In the genomic region with DNA sequence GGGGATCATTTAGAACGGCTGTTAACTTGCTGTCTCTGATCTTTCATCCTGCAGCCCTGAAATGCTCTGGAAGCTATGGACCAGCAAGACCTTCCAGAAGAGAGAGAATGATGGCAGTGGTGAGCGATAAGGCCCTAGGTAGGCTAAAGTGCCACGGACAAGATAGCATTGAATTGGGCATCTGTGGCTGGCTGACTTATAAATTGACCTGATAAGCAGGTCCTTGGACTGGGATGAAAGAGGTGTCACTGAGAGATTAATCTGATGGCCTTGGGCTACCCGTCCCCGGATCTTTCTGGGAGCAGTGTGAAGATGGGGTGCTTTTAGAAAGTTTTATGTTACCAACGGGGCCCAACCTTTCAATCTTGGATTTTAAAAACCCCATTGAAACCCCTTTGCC, we compare ENCODE assay signal across 21 mouse cellular contexts. TPM values are rescaled to one million over a fixed set of nuclear protein-coding genes. Genes with fewer than 3 reads are reported as not detected.
DNase-seq lines count a peak whose midpoint lies in the region; ATAC-seq and TF ChIP-seq lines count a peak whose summit lies in the region.
"Had no signal": no experiment of that assay in that cellular context is flagged by ENCODE, and none has a peak within 500 bp of the region (broad histone marks: within the 10 kb centered on the region; RNA-seq: fewer than 3 reads in every experiment).

No protein-coding gene starts in this region.

- TF ChIP-seq CTCF in G1E (IDR thresholded peaks at IDR 0.05; ENCODE audit: low read depth, low read length) = no peak

- DNase-seq in G1E (ENCODE audit: low spot score) = no peak
- DNase-seq in adrenal gland, postnatal 14 days = peak; percentile 49
- DNase-seq in ovary, postnatal 14 days (ENCODE audit: low spot score) = no peak
- DNase-seq: cerebellum, postnatal 10 days; gastrocnemius, adult 2 months; kidney, adult 9 months; kidney, postnatal 25 days; layer of hippocampus, adult 9-11 months; lung, adult 18-20 months; right cerebral cortex, postnatal 4 days; thymus, postnatal 36 days had no signal

- H3K27ac ChIP-seq in liver, embryonic 15.5 days (replicated peaks) = peak overlapping the region; percentile 85
- no peak overlapping the region for H3K27ac ChIP-seq in forebrain, embryonic 13.5 days
- no peak overlapping the region for H3K27ac ChIP-seq in hindbrain, embryonic 16.5 days (ENCODE audit: low read depth, low read length)
- H3K27ac ChIP-seq: gastrocnemius, adult 2 months; heart, embryonic 10.5 days; hindbrain, embryonic 12.5 days; left cerebral cortex, adult 2 months; limb, embryonic 10.5 days had no signal

- no peak overlapping the region for H3K4me3 ChIP-seq in G1E (ENCODE audit: low read depth, low read length)
- peak overlapping the region; percentile 10 for H3K4me3 ChIP-seq in erythroblast, embryonic 14.5 days (replicated peaks)
- H3K4me3 ChIP-seq in liver, embryonic 15.5 days (replicated peaks) = no peak overlapping the region
- H3K4me3 ChIP-seq in forebrain, embryonic 13.5 days = no peak overlapping the region
- H3K4me3 ChIP-seq in hindbrain, embryonic 16.5 days (ENCODE audit: low read length) = no peak overlapping the region
- H3K4me3 ChIP-seq: gastrocnemius, adult 2 months; heart, embryonic 10.5 days; hindbrain, embryonic 12.5 days; left cerebral cortex, adult 2 months; limb, embryonic 10.5 days had no signal

- no peaks in the 10 kb centered on the region for H3K9me3 ChIP-seq in G1E (replicated peaks)
- no peaks in the 10 kb centered on the region for H3K9me3 ChIP-seq in erythroblast, embryonic 14.5 days (ENCODE audit: control insufficient read depth, low read length)
- H3K9me3 ChIP-seq in liver, embryonic 15.5 days (replicated peaks) = no peaks in the 10 kb centered on the region
- no peaks in the 10 kb centered on the region for H3K9me3 ChIP-seq in forebrain, embryonic 13.5 days (replicated peaks)
- no peaks in the 10 kb centered on the region for H3K9me3 ChIP-seq in hindbrain, embryonic 16.5 days (ENCODE audit: control insufficient read depth, low read length)
- H3K9me3 ChIP-seq: heart, embryonic 10.5 days; hindbrain, embryonic 12.5 days; limb, embryonic 10.5 days had no signal

- H3K4me1 ChIP-seq in G1E (ENCODE audit: insufficient read depth, low read depth, low read length) = peaks cover 31% of the 10 kb centered on the region
- H3K4me1 ChIP-seq in erythroblast, embryonic 14.5 days (ENCODE audit: control insufficient read depth) = peaks cover 64% of the 10 kb centered on the region
- peaks cover 28% of the 10 kb centered on the region for H3K4me1 ChIP-seq in liver, embryonic 15.5 days (replicated peaks)
- H3K4me1 ChIP-seq in forebrain, embryonic 13.5 days = no peaks in the 10 kb centered on the region
- no peaks in the 10 kb centered on the region for H3K4me1 ChIP-seq in hindbrain, embryonic 16.5 days (ENCODE audit: control insufficient read depth, insufficient read depth, low read depth, low read length)
- H3K4me1 ChIP-seq: hindbrain, embryonic 12.5 days had no signal

- H3K9ac ChIP-seq in liver, embryonic 15.5 days = no peak overlapping the region; the same call in 1 of the 2 replicates
- no peak overlapping the region for H3K9ac ChIP-seq in forebrain, embryonic 13.5 days
- no peak overlapping the region for H3K9ac ChIP-seq in hindbrain, embryonic 16.5 days (ENCODE audit: low read depth, low read length)
- H3K9ac ChIP-seq: hindbrain, embryonic 12.5 days had no signal

- peak; percentile 63 for ATAC-seq in G1E (ENCODE audit: extremely low read depth, insufficient number of reproducible peaks, low FRiP score, poor library complexity, severe bottlenecking)
- ATAC-seq in liver, embryonic 15.5 days (ENCODE audit: insufficient read depth) = peak; percentile 93
- no peak for ATAC-seq in forebrain, embryonic 13.5 days
- ATAC-seq in hindbrain, embryonic 16.5 days = no peak
- ATAC-seq: inflammation-experienced regulatory T-cells, adult 6 months; midbrain, embryonic 16.5 days had no signal

- peak overlapping the region; percentile 34 for H3K4me2 ChIP-seq in liver, embryonic 15.5 days
- no peak overlapping the region for H3K4me2 ChIP-seq in forebrain, embryonic 13.5 days
- H3K4me2 ChIP-seq in hindbrain, embryonic 16.5 days (ENCODE audit: low read length) = no peak overlapping the region
- H3K4me2 ChIP-seq: hindbrain, embryonic 12.5 days had no signal

- WGBS in liver, embryonic 15.5 days (ENCODE audit: insufficient replicate concordance) = 39% methylated on average over 6 of the region's 6 CpGs
- WGBS in forebrain, embryonic 13.5 days = 88% methylated on average over 6 of the region's 6 CpGs
- WGBS in hindbrain, embryonic 16.5 days = 88% methylated on average over 6 of the region's 6 CpGs

- peaks cover 24% of the 10 kb centered on the region for H3K36me3 ChIP-seq in G1E (replicated peaks)
- no peaks in the 10 kb centered on the region for H3K36me3 ChIP-seq in erythroblast, embryonic 14.5 days (ENCODE audit: control insufficient read depth)
- no peaks in the 10 kb centered on the region for H3K36me3 ChIP-seq in liver, embryonic 15.5 days (replicated peaks)
- H3K36me3 ChIP-seq in forebrain, embryonic 13.5 days (ENCODE audit: poor library complexity, severe bottlenecking) = no peaks in the 10 kb centered on the region
- no peaks in the 10 kb centered on the region for H3K36me3 ChIP-seq in hindbrain, embryonic 16.5 days (ENCODE audit: control insufficient read depth, insufficient read depth, low read length)
- H3K36me3 ChIP-seq: heart, embryonic 10.5 days; hindbrain, embryonic 12.5 days; limb, embryonic 10.5 days had no signal

- no peaks in the 10 kb centered on the region for H3K27me3 ChIP-seq in G1E (ENCODE audit: insufficient read depth, low read length)
- peaks cover 4% of the 10 kb centered on the region; the same call in 1 of the 2 replicates for H3K27me3 ChIP-seq in erythroblast, embryonic 14.5 days (ENCODE audit: control insufficient read depth)
- H3K27me3 ChIP-seq in liver, embryonic 15.5 days = no peaks in the 10 kb centered on the region
- no peaks in the 10 kb centered on the region for H3K27me3 ChIP-seq in forebrain, embryonic 13.5 days
- H3K27me3 ChIP-seq in hindbrain, embryonic 16.5 days (replicated peaks; ENCODE audit: control insufficient read depth, insufficient read depth, low read length) = no peaks in the 10 kb centered on the region
- H3K27me3 ChIP-seq: hindbrain, embryonic 12.5 days had no signal

RNA-seq across cellular contexts. Expression of a gene that starts 32.6 kb away (rescaled TPM):
- total RNA-seq in G1E (2014; fragmentation: Nextera tagmentation) (8.1 and 11.8 TPM in 2 replicates), G1E (2017) (11.3 and 11.9 TPM in 2 replicates)
- 35.2 and 44.0 TPM in 2 replicates for polyA plus RNA-seq in G1E (2012)
- 19.7 and 21.6 TPM in 2 replicates for total RNA-seq in adrenal gland, postnatal 14 days (2021)
- polyA plus RNA-seq in erythroblast, embryonic 14.5 days (2012) = 2.8 and 3.4 TPM in 2 replicates
- polyA plus RNA-seq in liver, embryonic 15.5 days (2015; fragmentation: Nextera tagmentation; extraction: Ambion mirVana) = 16.5 and 18.0 TPM in 2 replicates
- polyA plus RNA-seq in forebrain, embryonic 13.5 days (2015; fragmentation: Nextera tagmentation; extraction: Ambion mirVana) = 29.7 and 33.2 TPM in 2 replicates
- 35.5 and 37.8 TPM in 2 replicates for polyA plus RNA-seq in hindbrain, embryonic 16.5 days (2015; fragmentation: Nextera tagmentation; extraction: Ambion mirVana)

RNA-seq across cellular contexts. Expression of a gene that starts 32.7 kb away (rescaled TPM):
- total RNA-seq in G1E (2014; fragmentation: Nextera tagmentation) = 36.4 and 38.8 TPM in 2 replicates
- 59.8 and 60.8 TPM in 2 replicates for total RNA-seq in G1E (2017)
- 6.0 and 9.9 TPM in 2 replicates for polyA plus RNA-seq in G1E (2012)
- 39.3 and 39.8 TPM in 2 replicates for total RNA-seq in adrenal gland, postnatal 14 days (2021)
- polyA plus RNA-seq in erythroblast, embryonic 14.5 days (2012) = 0.43 and 0.45 TPM in 2 replicates
- 21.6 and 26.0 TPM in 2 replicates for polyA plus RNA-seq in liver, embryonic 15.5 days (2015; fragmentation: Nextera tagmentation; extraction: Ambion mirVana)
- 42.6 and 45.2 TPM in 2 replicates for polyA plus RNA-seq in forebrain, embryonic 13.5 days (2015; fragmentation: Nextera tagmentation; extraction: Ambion mirVana)
- 43.7 and 45.3 TPM in 2 replicates for polyA plus RNA-seq in hindbrain, embryonic 16.5 days (2015; fragmentation: Nextera tagmentation; extraction: Ambion mirVana)

RNA-seq across cellular contexts. Expression of a gene that starts 32.7 kb away (rescaled TPM):
- total RNA-seq in G1E (2014; fragmentation: Nextera tagmentation) (2.7 and 9.6 TPM in 2 replicates), G1E (2017) (1.2 and 2.0 TPM in 2 replicates)
- 0.05 TPM in 1 of 2 replicates, not detected in the other for polyA plus RNA-seq in G1E (2012)
- total RNA-seq in adrenal gland, postnatal 14 days (2021) = 3.0 and 3.3 TPM in 2 replicates
- polyA plus RNA-seq in erythroblast, embryonic 14.5 days (2012) = 0.29 and 0.65 TPM in 2 replicates
- 2.1 and 2.4 TPM in 2 replicates for polyA plus RNA-seq in liver, embryonic 15.5 days (2015; fragmentation: Nextera tagmentation; extraction: Ambion mirVana)
- 1.7 and 3.0 TPM in 2 replicates for polyA plus RNA-seq in forebrain, embryonic 13.5 days (2015; fragmentation: Nextera tagmentation; extraction: Ambion mirVana)
- polyA plus RNA-seq in hindbrain, embryonic 16.5 days (2015; fragmentation: Nextera tagmentation; extraction: Ambion mirVana) = 1.7 and 1.9 TPM in 2 replicates

RNA-seq across cellular contexts. Expression of a gene that starts 51.8 kb away (rescaled TPM):
- total RNA-seq in G1E (2014; fragmentation: Nextera tagmentation) = 16.0 and 41.7 TPM in 2 replicates
- total RNA-seq in G1E (2017) = 5.3 and 6.0 TPM in 2 replicates
- 15.6 and 16.4 TPM in 2 replicates for polyA plus RNA-seq in G1E (2012)
- total RNA-seq in adrenal gland, postnatal 14 days (2021) = 6.8 and 7.8 TPM in 2 replicates
- 2.2 and 2.4 TPM in 2 replicates for polyA plus RNA-seq in erythroblast, embryonic 14.5 days (2012)
- 2.8 and 3.7 TPM in 2 replicates for polyA plus RNA-seq in liver, embryonic 15.5 days (2015; fragmentation: Nextera tagmentation; extraction: Ambion mirVana)
- 10.2 and 11.2 TPM in 2 replicates for polyA plus RNA-seq in forebrain, embryonic 13.5 days (2015; fragmentation: Nextera tagmentation; extraction: Ambion mirVana)
- 5.2 TPM in 2 replicates for polyA plus RNA-seq in hindbrain, embryonic 16.5 days (2015; fragmentation: Nextera tagmentation; extraction: Ambion mirVana)

Comparison
In these comparisons a context has a peak if more than half of its experiments do, and no peak if none do; other contexts are left out.
1. ATAC-seq: peak in G1E (single experiment) and liver, embryonic 15.5 days (single experiment); none in forebrain, embryonic 13.5 days (single experiment) and hindbrain, embryonic 16.5 days (single experiment).